Mouse (Mus musculus) CH12.LX (cell line): ENCODE measurements around the gene Mcur1. TPM values are rescaled to one million over a fixed set of nuclear protein-coding genes. Genes with fewer than 3 reads are reported as not detected.

Experiments used
- DNase-seq: peaks from one replicate; pipeline ENCODE4 v3.0.0-alpha.2; 2013; ENCODE audit errors: extremely low read depth
- H3K27ac ChIP-seq: 2 replicates; pipeline ENCODE4 v1.5.1; 2012; ENCODE audit warnings: low read depth, mild to moderate bottlenecking, control low read depth, moderate library complexity; ENCODE audit not compliant: insufficient read depth
- H3K27me3 ChIP-seq: replicated peaks from 2 replicates; pipeline ENCODE3; 2012; ENCODE audit warnings: inconsistent platforms
- H3K36me3 ChIP-seq, 2 experiments: replicated peaks in 1 of 2; 2 replicates each; pipeline versions ENCODE3 to v1.6.1; 2012; ENCODE audit warnings: inconsistent platforms in 1 of 2, low read length in 1 of 2, mild to moderate bottlenecking in 1 of 2, mixed read lengths in 1 of 2, moderate library complexity in 1 of 2; ENCODE audit not compliant: control insufficient read depth in 1 of 2, insufficient read depth in 1 of 2
- H3K4me1 ChIP-seq, 2 experiments: 2 replicates each; pipeline ENCODE4 v1.6.1; 2012; ENCODE audit warnings: inconsistent platforms in 1 of 2, moderate library complexity in 1 of 2; ENCODE audit not compliant: insufficient read depth in 2 of 2, control insufficient read depth in 1 of 2
- H3K4me2 ChIP-seq: 2 replicates; pipeline ENCODE4 v1.6.1; 2012; ENCODE audit warnings: low read depth, mild to moderate bottlenecking, control low read depth; ENCODE audit not compliant: poor library complexity, insufficient read depth, severe bottlenecking
- H3K4me3 ChIP-seq, 3 experiments: fragments of 150-350 bp in 1 of 3; sonication (generic) in 1 of 3; replicated peaks in 1 of 3; 2 replicates each; pipeline versions ENCODE3 to v1.5.1; 2011 to 2012; ENCODE audit warnings: low read depth in 2 of 3, low read length in 2 of 3, mild to moderate bottlenecking in 2 of 3, moderate library complexity in 2 of 3, control low read depth in 1 of 3, improper control_type of control experiment in 1 of 3, inconsistent platforms in 1 of 3, mixed read lengths in 1 of 3; ENCODE audit not compliant: poor library complexity in 1 of 3
- H3K79me2 ChIP-seq: replicated peaks from 2 replicates; pipeline ENCODE4 v1.6.1; 2012; ENCODE audit warnings: mild to moderate bottlenecking, moderate library complexity; ENCODE audit not compliant: control insufficient read depth, poor library complexity, insufficient read depth, severe bottlenecking; ENCODE audit errors: extremely low read depth
- H3K9ac ChIP-seq: 2 replicates; pipeline ENCODE4 v1.6.1; 2012; ENCODE audit warnings: low read depth, mild to moderate bottlenecking, control low read depth, moderate library complexity; ENCODE audit not compliant: insufficient read depth
- H3K9me3 ChIP-seq: replicated peaks from 2 replicates; pipeline ENCODE3; 2012; ENCODE audit warnings: low read length, inconsistent platforms, mixed read lengths
- BHLHE40 ChIP-seq: IDR thresholded peaks from 2 replicates; pipeline ENCODE4 v1.6.1; 2011; ENCODE audit warnings: mild to moderate bottlenecking, low read depth, low read length, improper control_type of control experiment
- CHD1 ChIP-seq: IDR thresholded peaks from 2 replicates; pipeline ENCODE4 v1.6.1; 2012; ENCODE audit warnings: low read depth, low read length, improper control_type of control experiment, inconsistent platforms
- CHD2 ChIP-seq: IDR thresholded peaks from 2 replicates; pipeline ENCODE4 v1.6.1; 2011; ENCODE audit warnings: low read length, improper control_type of control experiment
- E2F4 ChIP-seq: IDR thresholded peaks from 2 replicates; pipeline ENCODE4 v1.6.1; 2011; ENCODE audit warnings: low read depth, low read length, improper control_type of control experiment; ENCODE audit not compliant: insufficient replicate concordance
- ELF1 ChIP-seq: IDR thresholded peaks from 2 replicates; pipeline ENCODE4 v1.6.1; 2014; ENCODE audit warnings: low read depth, mild to moderate bottlenecking, inconsistent platforms, low read length, improper control_type of control experiment
- GABPA ChIP-seq: IDR thresholded peaks from 2 replicates; pipeline ENCODE4 v1.6.1; 2012; ENCODE audit warnings: low read depth, low read length, improper control_type of control experiment, inconsistent platforms; ENCODE audit not compliant: insufficient replicate concordance
- HCFC1 ChIP-seq: IDR thresholded peaks from 2 replicates; pipeline ENCODE4 v1.6.1; 2012; ENCODE audit warnings: low read depth, mild to moderate bottlenecking, inconsistent platforms, low read length, improper control_type of control experiment
- JUND ChIP-seq: conservative IDR thresholded peaks from 2 replicates; pipeline ENCODE4 v1.6.1; 2011; ENCODE audit warnings: low read depth, low read length, improper control_type of control experiment
- KAT2A ChIP-seq: IDR thresholded peaks from 2 replicates; pipeline ENCODE4 v1.6.1; 2012; ENCODE audit warnings: low read length, improper control_type of control experiment, inconsistent platforms; ENCODE audit not compliant: insufficient replicate concordance
- MAFK ChIP-seq: IDR thresholded peaks from 2 replicates; pipeline ENCODE4 v1.6.1; 2011; ENCODE audit warnings: low read length, improper control_type of control experiment; ENCODE audit not compliant: insufficient replicate concordance
- MAX ChIP-seq: IDR thresholded peaks from 2 replicates; pipeline ENCODE4 v1.6.1; 2011; ENCODE audit warnings: low read length, improper control_type of control experiment
- MAZ ChIP-seq: IDR thresholded peaks from 2 replicates; pipeline ENCODE4 v1.6.1; 2012; ENCODE audit warnings: low read depth, mild to moderate bottlenecking, inconsistent platforms, low read length, improper control_type of control experiment, moderate library complexity
- MEF2A ChIP-seq: IDR thresholded peaks from 2 replicates; pipeline ENCODE4 v1.6.1; 2014; ENCODE audit warnings: low read depth, mild to moderate bottlenecking, inconsistent platforms, low read length, improper control_type of control experiment, borderline replicate concordance
- MYC ChIP-seq: IDR thresholded peaks from 2 replicates; pipeline ENCODE4 v1.6.1; 2011; ENCODE audit warnings: low read depth, mild to moderate bottlenecking, improper control_type of control experiment, low read length
- NELFE ChIP-seq: IDR thresholded peaks from 2 replicates; pipeline ENCODE4 v1.6.1; 2011; ENCODE audit warnings: low read depth, low read length, improper control_type of control experiment
- PAX5 ChIP-seq: IDR thresholded peaks from 2 replicates; pipeline ENCODE4 v1.6.1; 2012; ENCODE audit warnings: low read length, inconsistent platforms, mixed read lengths
- POLR2AphosphoS2 ChIP-seq: IDR thresholded peaks from 2 replicates; pipeline ENCODE4 v1.6.1; 2011; ENCODE audit warnings: low read depth, low read length, improper control_type of control experiment
- RAD21 ChIP-seq: IDR thresholded peaks from 2 replicates; pipeline ENCODE4 v1.6.1; 2011; ENCODE audit warnings: low read depth, mild to moderate bottlenecking, low read length, improper control_type of control experiment, moderate library complexity
- RCOR1 ChIP-seq: conservative IDR thresholded peaks from 2 replicates; pipeline ENCODE4 v1.6.1; 2012; ENCODE audit warnings: low read depth, mild to moderate bottlenecking, inconsistent platforms, low read length, improper control_type of control experiment
- SIN3A ChIP-seq: IDR thresholded peaks from 2 replicates; pipeline ENCODE4 v1.6.1; 2012; ENCODE audit warnings: low read length, improper control_type of control experiment, inconsistent platforms
- SMC3 ChIP-seq: IDR thresholded peaks from 2 replicates; pipeline ENCODE4 v1.6.1; 2011; ENCODE audit warnings: low read depth, low read length, improper control_type of control experiment
- UBTF ChIP-seq: IDR thresholded peaks from 2 replicates; pipeline ENCODE4 v1.6.1; 2012; ENCODE audit warnings: low read depth, mild to moderate bottlenecking, inconsistent platforms, low read length, improper control_type of control experiment, moderate library complexity
- USF1 ChIP-seq: IDR thresholded peaks from 2 replicates; pipeline ENCODE4 v1.6.1; 2014; ENCODE audit warnings: low read depth, mild to moderate bottlenecking, inconsistent platforms, low read length, improper control_type of control experiment
- USF2 ChIP-seq: conservative IDR thresholded peaks from 2 replicates; pipeline ENCODE4 v1.6.1; 2011; ENCODE audit warnings: low read depth, low read length, improper control_type of control experiment
- ZNF384 ChIP-seq: IDR thresholded peaks from 2 replicates; pipeline ENCODE4 v1.6.1; 2012; ENCODE audit warnings: low read depth, low read length, improper control_type of control experiment, inconsistent platforms
- dilution Hi-C: fragments of 300-500 bp; cut with MboI; formaldehyde crosslinking; loops from 2 replicates; pipeline ENCODE4 v1.14.3; 2020; ENCODE audit warnings: low sequenced_read_pairs; ENCODE audit not compliant: extremely low pct_unique_long_range_greater_than_20kb, extremely low pct_ligation_motif_present
- in situ Hi-C: fragments of 300-500 bp; cut with MboI; formaldehyde crosslinking; loops from 3 replicates; pipeline ENCODE4 v1.14.3; 2019; ENCODE audit warnings: low sequenced_read_pairs, low pct_ligation_motif_present, low pct_unique_long_range_greater_than_20kb, mixed read lengths
- polyA plus RNA-seq: library from polyadenylated mRNA; unstranded; fragments of >175 nt; gene quantifications from 2 replicates; pipeline ENCODE4 v1.2.1, GENCODE M21; 2012; ENCODE audit warnings: low read depth; ENCODE audit not compliant: insufficient read length
- total RNA-seq, 2 experiments: library from RNA; depleted of rRNA; stranded (reverse); fragments of 300-350 nt in 1 of 2; fragments of >200 nt in 1 of 2; gene quantifications; 2 replicates each; pipeline ENCODE4 v1.2.3; 2012 to 2014

Gene Mcur1
- total and polyA plus RNA-seq, 3 experiments: 4.7 to 12.5 (median 6.3) TPM

GRCm38 (mm10) chr13:43501601-43502000 is 58.4 kb downstream of the Mcur1 start:
- Histone ChIP-seq H3K79me2 (no peaks in the 10 kb centered on the region), H3K27ac (no peak overlapping the region), H3K4me2 (no peak overlapping the region), H3K4me1 (peaks cover 4 to 27% of the 10 kb centered on the region in 2 experiments), H3K4me3 (no peak overlapping the region), H3K27me3 (no peaks in the 10 kb centered on the region), H3K36me3 (no peaks in the 10 kb centered on the region), H3K9ac (no peak overlapping the region), H3K9me3 (peaks cover 8% of the 10 kb centered on the region)
- DNase-seq: no peak
- no peak for TF ChIP-seq CHD1
- TF ChIP-seq ZNF384: no peak
- no peak for TF ChIP-seq GABPA
- no peak for TF ChIP-seq NELFE
- TF ChIP-seq USF1: no peak
- TF ChIP-seq CHD2: no peak
- TF ChIP-seq JUND: no peak
- no peak for TF ChIP-seq RCOR1
- TF ChIP-seq MAX: no peak
- dilution Hi-C loops (no loop called here), in situ Hi-C loops (no loop called here)

- no peaks in the 10 kb centered on the region for H3K36me3 ChIP-seq
- H3K27me3 ChIP-seq: no peaks in the 10 kb centered on the region
- no peak overlapping the region for H3K27ac ChIP-seq
- no peak for DNase-seq
- H3K9me3 ChIP-seq: peaks cover 8% of the 10 kb centered on the region
- no peak for TF ChIP-seq MAZ
- TF ChIP-seq HCFC1: no peak
- TF ChIP-seq USF2: no peak
- TF ChIP-seq NELFE: no peak
- TF ChIP-seq CHD2: no peak
- TF ChIP-seq SMC3: no peak
- no peak for TF ChIP-seq POLR2AphosphoS2
- TF ChIP-seq MEF2A: no peak
- TF ChIP-seq E2F4: no peak
- TF ChIP-seq PAX5: no peak
- TF ChIP-seq MAFK: no peak
- no peak for TF ChIP-seq KAT2A
- no peak for TF ChIP-seq MYC
- TF ChIP-seq CHD1: no peak
- TF ChIP-seq RAD21: no peak
- no peak for TF ChIP-seq UBTF
- TF ChIP-seq SIN3A: no peak
- no peak for TF ChIP-seq ELF1
- TF ChIP-seq BHLHE40: no peak
- no peak for TF ChIP-seq USF1
- TF ChIP-seq, all 38 proteins: peak for 0
- Histone ChIP-seq H3K79me2 (no peaks in the 10 kb centered on the region), H3K9ac (no peak overlapping the region), H3K4me3 (no peak overlapping the region), H3K4me1 (peaks cover 4 to 35% of the 10 kb centered on the region in 2 experiments), H3K4me2 (no peak overlapping the region)
- dilution Hi-C loops (no loop called here), in situ Hi-C loops (no loop called here)
These were observed 59.5 kb downstream of the Mcur1 start for GRCm38 (mm10) chr13:43500483-43500850.
